Mouse (Mus musculus): ENCODE data around the gene Rgs13. TPM values are rescaled to one million over a fixed set of nuclear protein-coding genes. Genes with fewer than 3 reads are reported as not detected.
"Not testable (repeated sequence)": the region's sequence is repeated elsewhere in the genome, so short reads cannot be mapped to it uniquely, and the experiment has no call there.

Gene Rgs13
- polyA plus RNA-seq, 1 experiment from 2014 or later: not detected

DNA sequence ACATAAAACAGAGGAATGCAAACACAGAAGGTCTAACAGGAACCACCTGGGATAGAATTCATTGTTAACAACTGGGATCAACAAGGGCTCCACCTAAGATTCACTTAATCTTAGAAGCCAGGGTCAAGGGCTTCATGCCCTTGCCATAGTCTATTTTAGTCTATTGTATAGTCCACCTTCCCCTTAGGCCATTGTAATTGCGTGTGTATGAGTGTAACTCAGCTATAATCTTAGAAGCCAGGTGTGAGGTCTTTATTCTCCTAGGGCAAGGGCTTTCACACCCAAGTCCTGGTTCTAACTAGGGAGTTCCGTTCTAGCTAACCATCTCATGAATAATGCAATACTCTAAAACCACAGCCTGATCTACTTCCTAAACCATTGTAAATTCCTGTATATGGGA is 35.8 kb downstream of the Rgs13 start:
- H3K4me2 ChIP-seq (replicated peaks); H3K9ac ChIP-seq; H3K27me3 ChIP-seq (replicated peaks); ATAC-seq; H3K4me1 ChIP-seq (replicated peaks); H3K36me3 ChIP-seq; H3K27ac ChIP-seq; H3K4me3 ChIP-seq (replicated peaks); H3K9me3 ChIP-seq: not testable (repeated sequence)
- 84% methylated on average over 2 of the region's 2 CpGs for WGBS

DNA sequence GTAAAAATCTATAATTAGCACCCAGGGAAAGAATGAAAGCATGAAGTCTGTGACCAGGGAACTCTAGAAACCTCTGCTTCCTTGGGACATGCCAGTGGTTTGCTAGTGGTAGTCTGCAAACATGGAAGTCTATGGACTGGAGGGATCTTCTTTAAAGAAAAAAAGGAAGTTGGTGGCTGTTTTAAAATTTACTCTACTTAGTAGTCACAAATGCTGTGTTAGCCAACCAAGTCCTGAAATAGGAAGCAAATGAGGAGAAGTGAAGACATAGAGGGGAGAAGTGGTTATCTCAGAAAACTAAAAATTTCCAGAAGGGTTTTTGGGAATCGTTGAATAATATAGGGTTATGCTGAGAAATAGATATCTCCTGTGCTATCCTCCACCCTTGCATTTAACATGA is 37.3 kb downstream of the Rgs13 start:
- no peak for ATAC-seq
- Histone ChIP-seq H3K9ac (no peak overlapping the region), H3K36me3 (no peaks in the 10 kb centered on the region), H3K27me3 (replicated peaks) (no peaks in the 10 kb centered on the region), H3K27ac (no peak overlapping the region), H3K4me3 (replicated peaks) (no peak overlapping the region), H3K9me3 (no peaks in the 10 kb centered on the region), H3K4me2 (replicated peaks) (no peak overlapping the region), H3K4me1 (replicated peaks) (no peaks in the 10 kb centered on the region)
- WGBS: 91% methylated on average over 1 of the region's 1 CpGs

DNA sequence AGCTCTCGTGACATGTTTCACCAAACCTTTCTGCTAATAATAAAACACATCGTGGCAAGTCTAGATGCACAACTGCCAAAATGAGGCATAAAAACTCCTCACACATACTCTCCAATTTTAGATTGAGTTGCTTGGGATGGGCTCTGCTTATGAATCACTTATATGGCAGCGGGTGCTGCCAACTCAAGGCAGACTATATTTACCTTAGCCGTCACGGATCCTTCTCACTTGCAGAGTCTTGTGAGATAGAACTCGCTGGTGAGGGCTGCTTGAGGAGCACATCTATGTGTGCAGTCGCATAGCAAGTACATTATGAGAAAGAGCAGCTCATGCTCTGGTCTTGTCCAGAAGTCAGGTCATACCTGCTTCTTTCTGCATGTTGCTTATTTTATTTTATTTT is 49.2 kb downstream of the Rgs13 start:
- WGBS: 78% methylated on average over 7 of the region's 7 CpGs
- Histone ChIP-seq H3K36me3 (no peaks in the 10 kb centered on the region), H3K4me3 (replicated peaks) (no peak overlapping the region), H3K27ac (no peak overlapping the region), H3K9ac (no peak overlapping the region), H3K4me1 (replicated peaks) (no peaks in the 10 kb centered on the region), H3K9me3 (no peaks in the 10 kb centered on the region), H3K27me3 (replicated peaks) (no peaks in the 10 kb centered on the region), H3K4me2 (replicated peaks) (no peak overlapping the region)
- no peak for ATAC-seq

DNA sequence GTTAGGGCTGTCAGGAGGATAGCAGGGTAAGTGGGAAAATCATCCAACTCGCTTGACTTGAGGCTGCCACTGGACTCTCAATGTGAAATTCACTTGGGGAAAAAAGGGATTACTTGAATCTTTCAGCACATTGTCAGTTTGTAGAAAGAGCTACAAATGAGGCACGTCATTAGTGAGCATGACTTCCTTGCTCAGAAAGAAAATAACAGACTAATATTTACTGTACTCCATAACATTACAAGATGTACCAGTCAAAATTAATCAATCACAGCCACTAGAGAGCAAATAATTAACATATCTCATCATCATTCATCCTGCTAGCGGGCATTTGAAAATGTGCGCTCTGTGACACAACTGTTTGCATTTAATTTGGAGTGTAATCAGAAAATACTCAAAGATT is 57.1 kb downstream of the Rgs13 start:
- Histone ChIP-seq H3K4me3 (replicated peaks) (no peak overlapping the region), H3K4me2 (replicated peaks) (no peak overlapping the region), H3K9me3 (no peaks in the 10 kb centered on the region), H3K27ac (no peak overlapping the region), H3K36me3 (no peaks in the 10 kb centered on the region), H3K27me3 (replicated peaks) (no peaks in the 10 kb centered on the region), H3K4me1 (replicated peaks) (no peaks in the 10 kb centered on the region), H3K9ac (no peak overlapping the region)
- ATAC-seq: no peak
- WGBS: 83% methylated on average over 4 of the region's 4 CpGs

DNA sequence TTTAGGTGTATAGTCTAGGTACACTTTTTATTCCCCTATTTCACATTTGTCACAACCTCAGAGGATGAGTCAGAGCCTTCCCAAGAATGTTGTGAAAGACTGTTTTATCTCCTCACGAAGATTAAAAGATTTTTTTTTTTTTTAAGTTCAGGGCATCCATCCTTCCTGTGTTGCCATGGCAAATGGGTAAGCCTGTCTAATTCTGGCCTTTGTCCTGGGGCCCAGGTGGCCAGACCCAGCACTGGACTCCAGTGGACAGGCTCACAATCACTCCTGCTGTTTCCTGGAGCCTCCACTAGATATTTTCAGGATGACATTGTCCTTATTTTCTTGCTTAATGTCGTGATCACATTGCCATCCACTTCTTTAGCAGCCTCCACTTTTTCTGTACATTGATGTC is 57.7 kb downstream of the Rgs13 start:
- no peak for ATAC-seq

DNA sequence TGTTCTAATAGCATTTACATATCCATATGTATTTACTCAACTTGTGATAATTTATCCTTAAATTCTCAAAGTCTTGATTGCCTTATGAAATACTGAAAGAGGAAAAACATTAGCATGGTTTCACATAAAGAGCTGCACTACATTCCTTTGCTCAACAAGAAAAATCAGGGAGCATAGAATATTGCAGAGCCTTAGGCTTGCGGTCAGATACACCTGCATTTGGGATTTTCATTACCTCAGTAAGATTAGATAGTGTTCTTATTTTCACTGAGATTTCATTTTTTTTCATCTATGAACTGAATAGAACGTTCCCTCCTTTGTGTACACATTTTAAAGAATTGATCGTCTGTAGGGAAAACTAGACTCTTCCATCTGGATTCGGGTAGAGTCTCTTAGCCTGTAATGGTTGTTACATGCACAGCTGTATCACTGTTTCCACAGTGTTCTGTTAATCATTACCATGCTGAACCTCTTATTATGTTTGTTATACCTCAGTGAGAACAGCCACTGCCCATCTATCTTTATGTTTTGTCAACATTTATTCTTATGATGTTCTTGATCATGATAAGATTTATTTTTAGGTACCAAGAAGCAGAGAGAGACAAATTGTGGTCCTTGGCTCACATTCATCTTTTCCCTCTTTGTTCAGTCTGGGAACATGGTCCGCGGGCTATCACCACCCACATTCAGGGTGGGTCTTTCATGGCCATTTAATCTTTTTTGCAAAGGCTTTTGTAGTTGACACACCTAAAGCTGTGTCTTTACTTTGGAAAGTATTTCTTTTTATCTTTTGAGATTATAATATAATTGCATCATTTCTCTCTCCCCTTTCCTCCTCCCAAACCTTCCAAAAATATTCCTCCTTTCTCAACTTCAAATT is 61.1 kb downstream of the Rgs13 start:
- H3K4me3 ChIP-seq (replicated peaks): no peak overlapping the region
- H3K36me3 ChIP-seq: no peaks in the 10 kb centered on the region
- no peak overlapping the region for H3K27ac ChIP-seq
- no peak overlapping the region for H3K9ac ChIP-seq
- 58% methylated on average over 6 of the region's 6 CpGs for WGBS
- no peaks in the 10 kb centered on the region for H3K4me1 ChIP-seq (replicated peaks)
- no peak overlapping the region for H3K4me2 ChIP-seq (replicated peaks)
- no peaks in the 10 kb centered on the region for H3K27me3 ChIP-seq (replicated peaks)
- peak; percentile 98 for ATAC-seq
- H3K9me3 ChIP-seq: no peaks in the 10 kb centered on the region

More for the DNA sequence above, 57.7 kb downstream of the Rgs13 start:
- no peaks in the 10 kb centered on the region for H3K36me3 ChIP-seq
- WGBS: 65% methylated on average over 2 of the region's 2 CpGs
- no peak overlapping the region for H3K27ac ChIP-seq
- H3K4me1 ChIP-seq (replicated peaks): no peaks in the 10 kb centered on the region
- H3K27me3 ChIP-seq (replicated peaks): no peaks in the 10 kb centered on the region
- no peak overlapping the region for H3K4me2 ChIP-seq (replicated peaks)
- no peaks in the 10 kb centered on the region for H3K9me3 ChIP-seq
- no peak overlapping the region for H3K4me3 ChIP-seq (replicated peaks)
- H3K9ac ChIP-seq: no peak overlapping the region

DNA sequence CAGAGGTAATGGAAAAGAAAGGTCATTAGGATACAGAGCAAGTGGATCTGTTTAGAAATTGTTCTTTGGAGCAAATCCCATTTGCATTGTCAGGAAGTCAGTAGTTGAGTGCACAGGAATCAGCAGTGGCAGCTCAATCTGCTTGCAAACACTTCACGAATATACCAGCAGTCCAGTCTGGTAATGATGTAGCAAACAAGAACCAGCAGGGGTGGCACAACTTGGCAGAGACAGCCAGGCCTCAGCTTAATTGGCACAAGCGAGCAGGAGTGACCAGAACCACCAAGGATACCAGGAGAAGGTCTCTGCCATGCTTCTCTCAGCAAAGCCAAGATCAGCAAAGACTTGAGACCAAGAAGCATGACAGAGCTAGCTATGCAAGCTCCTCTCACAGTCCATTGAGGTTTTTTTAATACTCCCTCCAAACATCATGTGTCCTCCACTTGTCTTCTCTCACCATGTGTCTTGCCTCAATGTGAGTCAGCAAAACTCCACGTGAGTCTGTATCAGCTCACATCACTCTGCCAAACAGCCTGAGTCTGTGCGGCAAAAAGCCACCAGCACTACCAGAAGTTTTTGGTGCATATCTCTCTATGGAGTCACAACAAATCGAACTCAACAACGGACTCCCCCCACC is 63.6 kb downstream of the Rgs13 start:
- ATAC-seq: no peak
- no peaks in the 10 kb centered on the region for H3K4me1 ChIP-seq (replicated peaks)
- no peak overlapping the region for H3K4me3 ChIP-seq (replicated peaks)
- H3K9ac ChIP-seq: no peak overlapping the region
- H3K27me3 ChIP-seq (replicated peaks): no peaks in the 10 kb centered on the region
- WGBS: 74% methylated on average over 6 of the region's 6 CpGs
- no peak overlapping the region for H3K27ac ChIP-seq
- no peaks in the 10 kb centered on the region for H3K9me3 ChIP-seq
- no peak overlapping the region for H3K4me2 ChIP-seq (replicated peaks)
- H3K36me3 ChIP-seq: no peaks in the 10 kb centered on the region

DNA sequence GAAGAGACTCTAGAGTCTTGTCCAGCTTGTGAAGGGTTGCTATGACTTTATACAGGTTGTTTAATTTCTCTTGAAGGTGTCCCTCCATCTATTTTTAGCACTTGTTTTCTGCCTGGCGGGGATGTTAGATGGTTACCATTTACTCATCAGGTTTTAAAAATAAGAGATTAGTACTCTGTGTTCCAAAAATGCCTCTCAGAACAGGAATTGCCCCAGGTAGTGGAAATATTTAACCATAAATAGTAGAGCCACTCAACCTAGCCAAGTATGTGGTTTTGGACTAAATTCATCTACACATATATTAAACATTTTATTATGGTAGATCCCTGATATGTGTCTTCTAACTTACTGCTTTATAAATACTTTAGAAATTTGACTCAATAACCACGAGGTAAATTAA is 64.2 kb downstream of the Rgs13 start:
- 62% methylated on average over 2 of the region's 2 CpGs for WGBS
- Histone ChIP-seq H3K4me2 (replicated peaks) (no peak overlapping the region), H3K27me3 (replicated peaks) (no peaks in the 10 kb centered on the region), H3K9me3 (no peaks in the 10 kb centered on the region), H3K9ac (no peak overlapping the region), H3K4me1 (replicated peaks) (no peaks in the 10 kb centered on the region), H3K36me3 (no peaks in the 10 kb centered on the region), H3K27ac (no peak overlapping the region), H3K4me3 (replicated peaks) (no peak overlapping the region)
- ATAC-seq: no peak

DNA sequence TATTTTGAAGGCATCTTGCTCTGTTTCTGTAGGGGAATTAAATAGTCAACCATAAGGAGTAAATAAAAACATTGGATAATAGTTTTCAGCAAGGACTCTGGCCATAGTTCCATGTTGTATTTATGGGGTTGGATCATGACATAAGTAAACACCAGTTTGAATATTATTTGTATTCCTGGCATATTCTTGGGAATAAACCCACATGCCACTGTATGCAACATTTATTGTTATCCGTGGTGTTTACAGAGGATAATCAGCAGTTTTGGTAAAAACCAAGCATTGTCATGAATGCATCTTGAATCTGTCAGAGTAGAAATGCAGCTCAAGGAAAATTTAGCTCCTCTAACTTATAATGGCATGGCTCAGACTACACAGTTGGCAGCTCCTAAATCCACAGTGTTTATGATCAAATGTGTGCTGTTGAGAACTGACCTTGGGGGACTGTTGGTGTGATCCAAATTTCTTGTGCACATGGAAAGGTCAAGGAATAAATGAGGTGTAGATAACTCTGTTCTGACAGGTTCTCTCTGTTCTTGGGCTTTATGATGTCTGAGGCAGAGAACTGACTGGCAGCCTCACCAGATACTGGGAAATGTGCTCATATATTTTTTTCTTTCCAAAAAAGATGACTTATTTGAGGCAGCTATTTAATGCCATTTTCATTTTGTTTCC is 78.4 kb downstream of the Rgs13 start:
- H3K9ac ChIP-seq: no peak overlapping the region
- no peaks in the 10 kb centered on the region for H3K4me1 ChIP-seq (replicated peaks)
- H3K27me3 ChIP-seq (replicated peaks): no peaks in the 10 kb centered on the region
- no peaks in the 10 kb centered on the region for H3K36me3 ChIP-seq
- no peak overlapping the region for H3K4me2 ChIP-seq (replicated peaks)
- 75% methylated on average over 1 of the region's 1 CpGs for WGBS
- H3K4me3 ChIP-seq (replicated peaks): no peak overlapping the region
- no peak overlapping the region for H3K27ac ChIP-seq
- ATAC-seq: no peak
- no peaks in the 10 kb centered on the region for H3K9me3 ChIP-seq

DNA sequence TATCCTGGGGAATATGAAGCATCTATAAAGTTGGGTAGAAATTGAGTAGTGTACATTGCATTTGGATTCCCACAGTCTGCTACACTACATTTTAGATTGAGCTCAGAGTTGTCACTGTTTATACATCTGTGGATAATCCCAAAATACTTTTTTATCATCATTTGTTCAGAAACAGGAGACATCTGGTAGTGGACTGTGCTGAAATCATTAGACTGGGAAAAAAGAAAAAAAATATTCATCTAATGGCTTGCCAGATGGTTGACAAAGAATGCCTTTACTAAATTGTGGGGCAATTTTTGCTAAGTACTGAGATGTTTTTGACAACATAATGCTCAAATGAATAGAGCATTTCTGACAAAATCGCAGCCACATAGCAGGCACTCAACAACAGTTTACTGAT is 86.8 kb downstream of the Rgs13 start:
- Histone ChIP-seq H3K4me1 (replicated peaks) (no peaks in the 10 kb centered on the region), H3K27ac (no peak overlapping the region), H3K9ac (no peak overlapping the region), H3K36me3 (no peaks in the 10 kb centered on the region), H3K4me2 (replicated peaks) (no peak overlapping the region), H3K27me3 (replicated peaks) (no peaks in the 10 kb centered on the region), H3K4me3 (replicated peaks) (no peak overlapping the region), H3K9me3 (no peaks in the 10 kb centered on the region)
- no peak for ATAC-seq
- WGBS: 82% methylated on average over 1 of the region's 1 CpGs
